Mouse (Mus musculus) left cerebral cortex, adult 2 months (tissue): Measurements from ENCODE around the gene Maco1. TPM values are rescaled to one million over a fixed set of nuclear protein-coding genes. Genes with fewer than 3 reads are reported as not detected.

ENCODE experiments used
- DNase-seq, 2 experiments: peaks; one replicate each; pipeline ENCODE4 v3.0.0; 2021 to 2022; ENCODE audit warnings: low spot score in 2 of 2, mixed read lengths in 1 of 2; ENCODE audit errors: extremely low spot score in 1 of 2
- H3K27ac ChIP-seq: fragments of 200-600 bp; 2 replicates; pipeline ENCODE4 v1.8.1; 2022
- H3K4me3 ChIP-seq: fragments of 200-600 bp; 2 replicates; pipeline ENCODE4 v1.8.1; 2022
- CTCF ChIP-seq: fragments of 200-600 bp; IDR thresholded peaks from 2 replicates; pipeline ENCODE4 v1.8.1; 2022; ENCODE audit warnings: antibody characterized with exemption, mild to moderate bottlenecking, moderate library complexity
- intact Hi-C: fragments of 180-260 bp; cut with DNase I; formaldehyde crosslinking; loops from one replicate; pipeline ENCODE4 v1.15.1; 2025
- total RNA-seq, 2 experiments: library from RNA; stranded (reverse); gene quantifications; 2 replicates each; pipeline ENCODE4 v1.2.3; 2021

Gene Maco1
- total RNA-seq, 2 experiments from 2014 or later, result 52.4 to 54.2 TPM

DNA sequence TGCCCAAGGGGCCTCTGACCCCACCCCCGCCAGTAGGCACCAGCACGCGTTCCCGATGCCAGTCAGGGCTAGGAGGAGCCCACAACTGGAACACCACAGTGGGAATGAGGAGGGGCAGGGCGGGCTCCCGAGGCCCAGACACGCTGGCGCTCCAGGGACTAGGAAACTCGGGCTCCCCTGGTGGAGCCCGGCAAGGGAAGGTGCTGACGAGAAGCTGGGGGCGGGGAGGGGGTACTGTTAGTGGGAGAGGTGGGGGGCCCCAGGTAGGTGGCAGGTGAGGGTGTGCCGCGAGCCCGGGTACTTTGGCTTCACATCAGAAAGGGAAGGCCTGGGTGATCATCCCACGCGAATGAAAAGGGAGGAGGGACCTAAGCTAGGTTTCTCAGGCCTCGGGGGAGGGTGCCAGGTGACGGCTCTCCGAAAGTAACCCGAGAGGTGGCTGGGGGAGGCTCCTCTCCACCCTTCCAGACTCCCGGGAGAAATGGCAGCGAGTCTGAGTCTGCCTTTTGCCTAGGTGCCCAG lies 86.2 kb downstream of the Maco1 start:
- Histone ChIP-seq H3K4me3 (peak overlapping the region; percentile 78), H3K27ac (no peak overlapping the region; the same call in 1 of the 2 replicates)
- intact Hi-C loops, result no loop called here
- DNase-seq, result no peak
- TF ChIP-seq CTCF, result no peak; the same call in 1 of the 2 replicates

DNA sequence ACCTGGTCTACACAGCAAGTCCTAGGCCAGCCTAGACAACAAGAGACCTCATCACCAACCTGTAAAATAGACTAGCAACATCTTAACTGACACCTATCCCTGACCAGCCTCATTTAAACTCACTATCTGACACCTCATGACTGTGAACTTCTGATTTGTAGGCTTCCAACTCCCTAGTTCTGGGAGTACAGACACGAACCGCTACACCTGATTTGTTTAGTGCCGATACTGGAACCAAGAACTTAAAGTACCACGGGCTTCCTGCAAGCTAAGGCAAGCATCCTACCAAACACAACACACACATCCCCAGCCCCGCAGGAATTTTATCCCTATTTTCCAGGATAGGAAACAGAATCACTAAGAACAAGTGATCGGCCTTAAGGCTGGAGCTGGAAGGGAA lies 86.9 kb downstream of the Maco1 start:
- intact Hi-C loops, result no loop called here

DNA sequence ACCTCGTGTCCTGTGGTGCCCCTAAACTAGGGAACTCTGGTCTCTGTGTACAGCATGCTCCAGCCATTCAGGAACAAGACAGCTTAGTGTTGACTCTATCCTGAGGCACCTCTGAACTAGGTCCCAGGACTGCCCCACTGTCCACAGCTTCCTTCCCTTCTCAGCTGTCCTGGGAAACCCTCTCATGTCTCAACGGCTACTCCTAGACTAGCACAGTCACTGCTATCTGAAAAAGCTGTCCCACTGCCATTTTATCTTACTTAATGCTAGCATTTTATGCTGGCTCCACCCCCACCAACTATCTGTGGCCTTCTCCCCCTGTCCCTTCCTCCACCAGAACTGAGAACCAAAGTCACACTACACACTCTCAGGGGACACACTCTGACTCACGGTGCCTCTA lies 88.8 kb downstream of the Maco1 start:
- DNase-seq, result no peak
- TF ChIP-seq CTCF, result no peak
- H3K27ac ChIP-seq, result no peak overlapping the region
- no peak overlapping the region for H3K4me3 ChIP-seq
- intact Hi-C loops, result no loop called here

More for the DNA sequence above, 86.9 kb downstream of the Maco1 start:
- no peak for DNase-seq
- H3K4me3 ChIP-seq, result no peak overlapping the region
- no peak for TF ChIP-seq CTCF
- no peak overlapping the region for H3K27ac ChIP-seq

DNA sequence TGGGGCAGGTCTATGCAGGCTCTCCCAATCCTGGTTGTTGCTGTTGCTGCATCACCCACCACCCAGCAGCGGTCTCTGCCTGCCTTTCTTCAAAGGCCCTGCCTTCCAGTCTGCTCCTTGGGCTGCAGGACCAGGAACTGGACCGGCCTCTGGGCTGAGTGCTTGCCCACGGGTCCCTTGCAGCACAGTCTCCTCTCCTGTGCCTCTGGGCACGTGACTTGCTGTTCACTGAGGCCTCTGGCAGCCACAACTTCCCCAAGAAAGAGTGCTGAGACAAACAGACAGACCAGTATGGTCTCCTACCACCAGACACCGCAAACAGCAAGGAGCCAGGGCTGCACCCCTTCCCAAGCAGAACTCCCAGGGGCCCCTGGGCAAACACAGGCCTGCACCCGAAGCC lies 90.8 kb downstream of the Maco1 start:
- H3K27ac ChIP-seq, result no peak overlapping the region
- H3K4me3 ChIP-seq, result no peak overlapping the region
- intact Hi-C loops, result no loop called here
- no peak for DNase-seq
- no peak for TF ChIP-seq CTCF

DNA sequence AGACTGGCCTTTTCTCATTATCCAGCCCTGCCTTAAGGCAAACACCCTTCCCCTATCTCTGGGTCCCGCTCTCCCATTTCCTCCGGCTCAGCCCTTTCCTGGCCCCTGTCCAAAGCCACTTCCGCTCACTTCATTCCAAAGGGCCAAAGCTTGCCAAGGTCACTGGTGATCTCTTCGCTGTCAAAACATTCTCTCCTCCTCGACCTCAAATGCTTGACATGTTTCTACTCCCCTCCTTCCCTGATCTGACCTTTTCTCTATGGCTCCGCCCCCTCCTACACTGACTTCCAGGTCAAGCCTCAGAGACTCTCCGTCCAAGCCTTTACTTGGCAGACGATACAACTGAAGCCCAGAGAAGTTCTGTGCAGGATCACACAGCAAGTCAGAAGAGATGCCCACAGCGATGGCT lies 92.3 kb downstream of the Maco1 start:
- DNase-seq, result no peak
- intact Hi-C loops, result no loop called here
- H3K4me3 ChIP-seq, result no peak overlapping the region
- no peak for TF ChIP-seq CTCF
- no peak overlapping the region for H3K27ac ChIP-seq

DNA sequence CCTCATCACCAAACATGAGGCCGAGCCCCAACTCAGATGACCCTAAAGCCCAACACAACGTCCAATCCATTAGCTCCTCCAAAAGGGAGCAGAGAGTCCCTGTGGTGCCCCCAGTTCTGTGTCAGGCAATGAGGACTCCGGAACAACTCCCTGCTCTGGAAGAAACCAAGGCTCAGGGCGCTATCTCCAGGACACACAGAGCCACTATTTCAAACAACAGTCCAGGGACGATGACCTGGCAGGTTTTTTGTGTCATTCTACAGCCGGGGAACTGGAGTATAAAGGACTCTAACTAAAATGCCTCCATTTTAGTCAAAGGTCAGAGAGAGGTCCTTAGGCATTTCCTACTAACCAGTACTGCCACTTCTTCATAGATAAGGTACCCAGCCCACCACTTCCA lies 92.9 kb downstream of the Maco1 start:
- no peak for DNase-seq
- H3K4me3 ChIP-seq, result no peak overlapping the region
- intact Hi-C loops, result no loop called here
- no peak overlapping the region for H3K27ac ChIP-seq
- no peak for TF ChIP-seq CTCF

DNA sequence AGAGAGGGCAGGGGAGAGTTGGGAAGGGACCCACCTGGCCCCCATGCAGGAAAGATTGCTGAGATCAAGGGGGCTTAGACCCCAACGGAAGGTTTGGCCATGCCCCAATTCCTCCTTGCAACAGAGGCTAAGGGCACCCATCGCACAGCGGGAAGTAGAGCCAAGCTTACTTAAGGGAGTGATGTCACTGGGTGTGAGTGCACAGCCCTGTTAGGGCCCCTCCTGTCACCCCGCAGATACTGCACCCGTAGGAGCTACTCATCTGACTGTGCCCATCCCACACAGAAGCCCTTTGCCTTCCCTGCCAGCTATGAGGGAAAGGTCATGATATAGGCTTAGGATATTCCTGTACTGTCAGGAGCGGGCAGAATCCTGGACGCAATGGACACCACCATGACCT lies 93.6 kb downstream of the Maco1 start:
- no peak overlapping the region for H3K4me3 ChIP-seq
- intact Hi-C loops, result no loop called here
- TF ChIP-seq CTCF, result no peak

DNA sequence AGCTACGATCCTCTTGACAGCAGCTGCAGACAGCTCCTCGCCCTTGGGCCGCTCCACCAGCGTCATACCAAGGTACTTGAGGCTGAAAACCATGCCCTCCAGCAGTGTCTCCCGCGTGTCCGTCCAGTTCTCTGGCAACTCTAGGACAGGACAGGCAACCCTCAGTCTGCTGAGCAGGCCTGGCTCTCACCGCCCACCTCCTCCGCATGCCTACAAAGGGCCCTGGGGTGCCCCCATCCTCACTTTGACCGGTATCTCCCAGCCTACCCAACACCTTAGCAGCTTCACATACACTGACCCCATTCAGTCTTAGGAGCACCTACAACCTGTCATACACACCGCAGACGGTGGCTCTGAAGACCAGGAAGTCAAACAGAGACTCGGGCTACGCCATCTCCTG lies 94.2 kb downstream of the Maco1 start:
- intact Hi-C loops, result no loop called here
- H3K4me3 ChIP-seq, result no peak overlapping the region
- DNase-seq, result no peak
- no peak for TF ChIP-seq CTCF
- no peak overlapping the region for H3K27ac ChIP-seq

More for the DNA sequence above, 93.6 kb downstream of the Maco1 start:
- H3K27ac ChIP-seq, result no peak overlapping the region
- no peak for DNase-seq

DNA sequence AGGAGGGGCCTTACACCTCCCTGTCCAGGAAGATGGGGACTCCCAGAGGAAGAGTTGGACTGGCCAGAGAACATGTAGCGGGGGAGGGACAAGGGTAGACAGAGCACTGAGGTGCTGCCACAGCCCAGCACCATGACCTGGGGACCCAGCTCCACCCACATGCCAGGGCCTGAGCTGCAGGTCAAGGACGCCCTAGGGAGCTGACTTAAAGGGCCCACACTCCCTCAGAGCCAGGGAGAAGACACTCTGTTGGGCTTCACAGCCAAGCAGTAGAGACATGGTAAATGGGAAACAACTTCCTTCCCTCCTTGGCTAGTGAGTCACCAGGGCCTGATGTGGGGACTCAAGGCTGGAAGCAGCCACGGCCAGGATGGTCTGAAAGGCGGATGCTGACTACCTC lies 94.8 kb downstream of the Maco1 start:
- intact Hi-C loops, result no loop called here
- DNase-seq, result no peak

DNA sequence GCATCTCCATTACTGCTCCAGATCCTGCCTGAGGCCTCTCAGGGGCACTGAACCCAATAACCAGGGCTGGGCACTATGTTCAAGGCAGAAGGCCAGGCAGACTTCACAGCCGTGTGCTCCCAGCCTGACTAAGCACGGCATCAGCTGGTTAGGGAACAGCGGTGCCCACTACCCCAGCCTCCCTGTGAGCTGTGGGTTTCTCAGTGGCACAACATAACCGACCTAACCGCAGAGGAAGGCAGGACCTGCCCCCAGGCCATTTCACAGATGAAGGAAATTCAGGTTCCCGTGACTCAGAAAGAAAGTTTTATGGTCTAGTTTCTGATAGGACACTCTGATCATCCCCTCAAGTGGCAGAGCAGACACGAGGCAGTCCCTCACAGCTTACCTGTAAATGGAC lies 96.2 kb downstream of the Maco1 start:
- Histone ChIP-seq H3K27ac (no peak overlapping the region), H3K4me3 (no peak overlapping the region)
- TF ChIP-seq CTCF, result no peak
- no peak for DNase-seq
- intact Hi-C loops, result no loop called here

More for the DNA sequence above, 94.8 kb downstream of the Maco1 start:
- no peak for TF ChIP-seq CTCF
- H3K4me3 ChIP-seq, result no peak overlapping the region
- no peak overlapping the region for H3K27ac ChIP-seq

DNA sequence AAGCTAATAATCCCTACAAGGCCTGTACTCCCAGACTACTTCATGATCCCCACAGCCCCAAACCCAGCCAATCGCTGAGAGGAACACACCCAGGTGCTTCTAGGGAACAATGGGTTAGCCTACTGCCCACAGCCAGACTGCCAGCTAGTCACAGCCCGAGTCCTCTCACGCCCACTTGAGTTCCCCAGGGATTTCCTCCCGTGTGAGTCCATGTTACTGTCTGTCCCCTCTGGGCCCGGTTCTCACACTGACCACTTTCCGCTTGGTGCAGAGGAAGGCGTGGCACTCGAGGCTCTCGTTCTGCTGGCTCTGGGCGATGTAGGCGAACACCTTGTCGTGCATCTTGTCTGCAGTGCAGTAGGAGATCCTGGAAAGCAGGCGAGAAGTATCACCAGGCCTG lies 98.2 kb downstream of the Maco1 start:
- no peak overlapping the region for H3K4me3 ChIP-seq
- TF ChIP-seq CTCF, result no peak
- no peak overlapping the region for H3K27ac ChIP-seq
- intact Hi-C loops, result no loop called here
- no peak for DNase-seq

DNA sequence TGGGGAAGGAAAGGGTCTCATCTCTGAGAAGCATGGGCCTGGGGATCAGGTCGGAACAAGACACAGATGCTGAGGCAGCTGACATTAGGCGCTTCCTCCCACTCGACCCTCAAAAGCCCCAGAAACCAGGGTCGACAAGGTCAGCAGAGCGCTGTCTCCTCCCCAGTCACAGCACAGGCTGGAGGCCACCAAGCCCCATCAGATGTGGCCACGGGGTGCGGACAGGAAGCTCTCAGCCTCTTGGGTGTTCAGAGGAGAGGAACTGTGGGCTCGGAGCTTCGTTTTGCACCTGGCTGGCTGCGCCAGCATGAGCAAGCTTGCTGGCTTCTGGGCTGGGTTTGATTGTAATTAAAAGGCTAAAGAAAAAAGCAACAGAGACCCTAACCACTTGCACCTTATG lies 98.8 kb downstream of the Maco1 start:
- intact Hi-C loops, result no loop called here
- no peak overlapping the region for H3K4me3 ChIP-seq
- no peak for TF ChIP-seq CTCF
- H3K27ac ChIP-seq, result no peak overlapping the region
- no peak for DNase-seq

DNA sequence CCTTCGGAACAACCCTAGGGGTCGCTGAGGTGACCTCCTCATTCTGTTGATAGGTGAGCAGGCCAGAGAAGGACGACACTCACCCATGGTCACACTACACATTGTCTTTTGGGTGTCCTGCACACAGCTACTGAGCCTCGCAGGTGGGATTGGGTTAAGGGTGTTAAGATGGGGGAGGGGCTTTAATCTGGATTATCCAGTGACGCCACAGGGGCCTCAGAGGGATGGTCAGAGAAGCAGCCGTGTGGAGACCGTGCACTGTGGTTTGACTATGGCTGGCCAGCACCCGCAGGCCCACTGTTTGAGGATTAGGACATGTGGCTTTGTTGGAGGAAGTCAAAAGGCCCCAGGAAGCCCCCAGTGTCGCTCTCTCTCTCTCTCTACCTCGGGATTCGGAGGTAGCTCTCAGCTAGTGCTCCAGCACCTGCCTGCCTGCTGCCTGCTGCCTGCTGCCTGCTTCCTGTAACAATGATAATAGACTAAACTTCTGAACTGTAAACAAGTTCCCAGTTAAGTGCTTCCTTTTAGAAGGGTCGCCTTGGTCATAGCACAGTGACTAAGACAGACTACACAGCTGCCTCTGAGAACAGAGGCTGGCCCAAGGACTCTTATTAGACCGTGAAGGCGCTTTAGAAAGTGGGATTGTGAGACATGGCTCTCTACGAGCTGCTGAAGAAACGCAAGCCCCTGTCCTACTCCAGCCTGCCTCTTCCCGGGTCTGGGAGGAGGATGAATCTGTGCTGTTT lies 99.5 kb downstream of the Maco1 start:
- Histone ChIP-seq H3K27ac (no peak overlapping the region), H3K4me3 (no peak overlapping the region)
- DNase-seq, result no peak
- intact Hi-C loops, result no loop called here
- TF ChIP-seq CTCF, result no peak
